Mouse (Mus musculus) E14TG2a.4 (cell line): ENCODE measurements around the gene Nuak2.

Source experiments
- CTCF ChIP-seq: conservative IDR thresholded peaks from 2 replicates; pipeline ENCODE4 v1.5.1; 2014; ENCODE audit warnings: low read length
- POU5F1 ChIP-seq: IDR thresholded peaks from 2 replicates; pipeline ENCODE4 v1.6.1; 2014; ENCODE audit warnings: low read length, borderline replicate concordance

GRCm38 (mm10) chr1:132287991-132288451 is 27.9 kb upstream of the Nuak2 start:
- TF ChIP-seq POU5F1 (no peak), CTCF (no peak; the same call in 1 of the 2 replicates)
